Mouse (Mus musculus): ENCODE results near the gene Mib2.
"Not testable (repeated sequence)": the region's sequence is repeated elsewhere in the genome, so short reads cannot be mapped to it uniquely, and the experiment has no call there.

The Mib2 gene

GRCm38 (mm10) chr4:155670236-155670635, 1.2 kb upstream of the Mib2 start:
- DNase-seq (ENCODE audit: low read depth, low spot score): not testable (repeated sequence)

GRCm38 (mm10) chr4:155669598-155670075, 639 bp upstream of the Mib2 start:
- no peak for DNase-seq (ENCODE audit: low read depth, low spot score)

GRCm38 (mm10) chr4:155666903-155667302, 2.1 kb downstream of the Mib2 start:
- DNase-seq (ENCODE audit: low read depth, low spot score): no peak

GRCm38 (mm10) chr4:155660641-155661040, 8.4 kb downstream of the Mib2 start:
- DNase-seq (ENCODE audit: low read depth, low spot score): no peak

GRCm38 (mm10) chr4:155658961-155659360, 10.0 kb downstream of the Mib2 start:
- DNase-seq (ENCODE audit: low read depth, low spot score): no peak

GRCm38 (mm10) chr4:155656214-155656751, 12.7 kb downstream of the Mib2 start:
- no peak for DNase-seq (ENCODE audit: low read depth, low spot score)

GRCm38 (mm10) chr4:155654456-155655298, 14.3 kb downstream of the Mib2 start:
- DNase-seq (ENCODE audit: low read depth, low spot score): no peak

- no peak for DNase-seq (ENCODE audit: low read depth, low spot score)
These were observed 14.9 kb downstream of the Mib2 start for GRCm38 (mm10) chr4:155654183-155654455.

- DNase-seq (ENCODE audit: low read depth, low spot score): no peak
These were observed 15.4 kb downstream of the Mib2 start for GRCm38 (mm10) chr4:155653451-155654182.

GRCm38 (mm10) chr4:155653086-155653450, 15.9 kb downstream of the Mib2 start, which contains the start of gene Mmp23:
Mmp23 (minus strand) TSS chr4:155653384.
- no peak for DNase-seq (ENCODE audit: low read depth, low spot score)

- DNase-seq (ENCODE audit: low read depth, low spot score): no peak
These were observed 16.5 kb downstream of the Mib2 start for GRCm38 (mm10) chr4:155652283-155653085.

GRCm38 (mm10) chr4:155651553-155652269, 17.3 kb downstream of the Mib2 start:
- DNase-seq (ENCODE audit: low read depth, low spot score): no peak

- DNase-seq (ENCODE audit: low read depth, low spot score): no peak
These were observed 19.6 kb downstream of the Mib2 start for GRCm38 (mm10) chr4:155649355-155649754.

GRCm38 (mm10) chr4:155645721-155646120, 23.3 kb downstream of the Mib2 start:
- DNase-seq (ENCODE audit: low read depth, low spot score): no peak

- DNase-seq (ENCODE audit: low read depth, low spot score): not testable (repeated sequence)
These were observed 23.7 kb downstream of the Mib2 start, which contains the start of gene Gm10563 for GRCm38 (mm10) chr4:155645308-155645707. Gm10563 (minus strand) TSS chr4:155645408.

- DNase-seq (ENCODE audit: low read depth, low spot score): no peak
These were observed 25.5 kb downstream of the Mib2 start for GRCm38 (mm10) chr4:155643531-155643930.

GRCm38 (mm10) chr4:155635766-155636499, 33.1 kb downstream of the Mib2 start:
- no peak for DNase-seq (ENCODE audit: low read depth, low spot score)

- no peak for DNase-seq (ENCODE audit: low read depth, low spot score)
These were observed 38.7 kb downstream of the Mib2 start for GRCm38 (mm10) chr4:155630267-155630666.

GRCm38 (mm10) chr4:155624338-155625291, 44.4 kb downstream of the Mib2 start, which contains the start of gene Cdk11b:
Cdk11b (plus strand) TSS chr4:155624854.
- peak; percentile 98 for DNase-seq (ENCODE audit: low read depth, low spot score)
